Mouse (Mus musculus) kidney, adult 2 months (tissue): ENCODE measurements at regions not wholly inside any gene's neighbourhood (a gene's known extent, or its start where the extent isn't known, plus 50 kb on each side); places are given as distances from the start of the nearest gene placed in this dataset.

Experiments
- CTCF ChIP-seq: fragments of 200-500 bp; conservative IDR thresholded peaks from 2 replicates; pipeline ENCODE4 v1.5.1; 2011; ENCODE audit warnings: low read depth, mild to moderate bottlenecking, control low read depth, low read length, moderate library complexity, mixed read lengths; ENCODE audit not compliant: insufficient read depth, insufficient read length
- POLR2A ChIP-seq: fragments of 200-500 bp; IDR thresholded peaks from one replicate; pipeline ENCODE4 v1.6.1; 2011; ENCODE audit warnings: low read depth, low read length, control low read depth

DNA sequence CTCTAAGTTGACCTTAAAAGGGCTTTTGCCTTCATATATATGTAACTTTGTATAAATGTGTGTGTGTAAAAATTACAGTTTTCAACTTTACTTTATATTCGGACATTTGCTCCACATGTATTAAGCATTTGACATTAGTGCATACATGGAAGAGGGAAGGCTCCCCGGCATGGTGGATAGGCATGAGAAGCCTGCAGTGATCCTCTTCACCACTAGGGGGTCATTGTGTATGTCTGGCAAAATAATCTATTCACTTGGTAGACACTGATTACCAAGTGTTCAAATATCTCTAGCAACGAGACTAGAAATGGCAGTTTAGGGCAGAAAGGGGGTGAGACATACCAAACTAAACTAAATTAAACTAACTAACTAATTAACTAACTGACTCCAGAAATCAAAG, 397.7 kb downstream of the Dmrt2 start:
- TF ChIP-seq CTCF = no peak
- no peak for TF ChIP-seq POLR2A
